Mouse (Mus musculus) testis, adult 2 months (tissue): ENCODE data around the gene Sox6.

Experiments
- CTCF ChIP-seq: fragments of 200-500 bp; IDR thresholded peaks from 2 replicates; pipeline ENCODE4 v1.5.1; 2012; ENCODE audit warnings: low read depth, mild to moderate bottlenecking, inconsistent platforms, low read length, moderate library complexity; ENCODE audit not compliant: control insufficient read depth, insufficient read depth, insufficient replicate concordance
- POLR2A ChIP-seq: fragments of 200-500 bp; IDR thresholded peaks from 2 replicates; pipeline ENCODE4 v1.6.1; 2012; ENCODE audit warnings: low read depth, mild to moderate bottlenecking, inconsistent platforms, low read length, moderate library complexity; ENCODE audit not compliant: control insufficient read depth

DNA sequence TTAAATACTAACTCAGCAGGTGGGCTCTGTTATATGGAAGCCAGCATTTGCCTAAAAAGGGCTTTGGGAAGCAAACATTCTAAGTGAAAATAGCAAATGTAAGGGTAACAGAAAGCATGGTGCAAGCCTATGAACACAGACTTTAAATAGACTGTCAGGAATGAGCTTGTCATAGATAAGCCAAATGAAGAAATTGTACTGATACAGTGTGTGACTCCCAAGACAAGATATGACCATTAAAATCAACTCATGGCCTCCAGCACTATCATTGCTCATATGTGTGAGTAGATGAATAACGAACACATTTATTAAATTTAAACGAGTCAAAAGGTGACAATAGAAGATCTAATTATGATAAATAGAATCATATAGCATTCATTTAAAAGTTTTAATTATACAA is 64.1 kb downstream of the Sox6 start:
- TF ChIP-seq CTCF (no peak), POLR2A (no peak)
